Mouse (Mus musculus): ENCODE measurements at regions not wholly inside any gene's neighbourhood (a gene's known extent, or its start where the extent isn't known, plus 50 kb on each side); places are given as distances from the start of the nearest gene placed in this dataset.

- TF ChIP-seq CTCF (IDR thresholded peaks at IDR 0.05; ENCODE audit: borderline replicate concordance, insufficient read depth, low read depth, low read length) (no peak), POLR2A (IDR thresholded peaks at IDR 0.05; ENCODE audit: borderline replicate concordance, insufficient read depth, low read length) (no peak)
Observed at GRCm38 (mm10) chrX:158931864-158932263, 278.2 kb upstream of the Rps6ka3 start.
